Mouse (Mus musculus): Measurements from ENCODE around the gene Rab6b.

Gene Rab6b

GRCm38 (mm10) chr9:103108341-103108798, 3.2 kb upstream of the Rab6b start:
- peak in 1 of 2 experiments; percentile 15 for DNase-seq

GRCm38 (mm10) chr9:103108943-103109670, 2.5 kb upstream of the Rab6b start:
- DNase-seq, result peak in 1 of 2 experiments; percentile 27

- no peak for DNase-seq
These were observed 1.7 kb upstream of the Rab6b start for GRCm38 (mm10) chr9:103109911-103110310.

GRCm38 (mm10) chr9:103110727-103111501, 673 bp upstream of the Rab6b start:
- peak in 1 of 2 experiments; percentile 46 for DNase-seq

GRCm38 (mm10) chr9:103112471-103113271, 1.1 kb downstream of the Rab6b start:
- peak; percentile 77 to 80 for DNase-seq

- DNase-seq, result peak; percentile 48 to 50
These were observed 1.8 kb downstream of the Rab6b start for GRCm38 (mm10) chr9:103113351-103113750.

- DNase-seq, result no peak
These were observed 2.7 kb downstream of the Rab6b start for GRCm38 (mm10) chr9:103114326-103114725.

GRCm38 (mm10) chr9:103114901-103115300, 3.3 kb downstream of the Rab6b start:
- DNase-seq, result peak in 1 of 2 experiments; percentile 12

GRCm38 (mm10) chr9:103116941-103117340, 5.4 kb downstream of the Rab6b start:
- DNase-seq, result no peak

- no peak for DNase-seq
These were observed 5.9 kb downstream of the Rab6b start for GRCm38 (mm10) chr9:103117495-103117894.

GRCm38 (mm10) chr9:103117951-103118350, 6.4 kb downstream of the Rab6b start:
- DNase-seq, result no peak

- no peak for DNase-seq
These were observed 7.2 kb downstream of the Rab6b start for GRCm38 (mm10) chr9:103118651-103119275.

GRCm38 (mm10) chr9:103119781-103120180, 8.2 kb downstream of the Rab6b start:
- no peak for DNase-seq

- no peak for DNase-seq
These were observed 8.6 kb downstream of the Rab6b start for GRCm38 (mm10) chr9:103120231-103120630.

- peak in 1 of 2 experiments; percentile 3 for DNase-seq
These were observed 10.0 kb downstream of the Rab6b start for GRCm38 (mm10) chr9:103121546-103121945.

- no peak for DNase-seq
These were observed 13.2 kb downstream of the Rab6b start for GRCm38 (mm10) chr9:103124746-103125145.

GRCm38 (mm10) chr9:103133493-103134124, 22.0 kb downstream of the Rab6b start:
- DNase-seq, result peak in 1 of 2 experiments; percentile 37

- DNase-seq, result peak in 1 of 2 experiments; percentile 34
These were observed 23.0 kb downstream of the Rab6b start for GRCm38 (mm10) chr9:103134450-103135030.

- peak; percentile 49 to 63 for DNase-seq
These were observed 27.9 kb downstream of the Rab6b start for GRCm38 (mm10) chr9:103139481-103139880.

- DNase-seq, result no peak
These were observed 28.8 kb downstream of the Rab6b start for GRCm38 (mm10) chr9:103140384-103140783.

GRCm38 (mm10) chr9:103141266-103141665, 29.7 kb downstream of the Rab6b start:
- DNase-seq, result no peak

GRCm38 (mm10) chr9:103143881-103144280, 32.3 kb downstream of the Rab6b start:
- DNase-seq, result no peak
